Comparison of ENCODE assay signal across 10 mouse cellular contexts in the genomic region with DNA sequence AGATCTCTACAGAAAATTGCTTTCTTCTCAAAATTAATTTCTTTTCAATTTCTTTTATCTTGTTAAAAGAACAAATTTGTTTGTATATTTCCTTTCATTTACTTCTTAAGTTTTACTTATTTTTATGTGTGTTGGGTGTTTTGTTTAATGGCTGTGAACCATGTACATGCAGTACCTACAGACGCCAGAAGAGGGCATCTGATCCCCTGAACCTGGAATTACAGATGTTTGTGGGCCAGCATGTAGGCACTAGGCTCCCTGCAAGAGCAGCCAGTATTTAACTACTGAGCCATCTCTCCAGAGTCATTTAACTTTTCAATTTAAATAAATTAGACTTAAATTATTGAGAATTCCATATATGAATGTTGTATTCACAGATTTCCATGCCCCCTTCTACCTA.
DNase-seq lines count a peak whose midpoint lies in the region; ATAC-seq lines count a peak whose summit lies in the region.
"Had no signal": no experiment of that assay in that cellular context is flagged by ENCODE, and none has a peak within 500 bp of the region (broad histone marks: within the 10 kb centered on the region; RNA-seq: fewer than 3 reads in every experiment).

No protein-coding gene starts in this region.

- DNase-seq in layer of hippocampus, adult 9-11 months = peak; percentile 9
- no peak for DNase-seq in layer of hippocampus, postnatal 36 days
- peak; percentile 5 to 13 for DNase-seq in CD8-positive naive resting alpha-beta T cell, adult 2 months (ENCODE audit: low read depth in 2 of 2, low spot score in 2 of 2)
- DNase-seq in Muller cell, postnatal 12 days (ENCODE audit: inconsistent ontology term) = peak; percentile 8
- DNase-seq in cerebellum, postnatal 36 days = peak; percentile 32 to 52
- peak; percentile 19 to 66 for DNase-seq in kidney, postnatal 36 days
- peak; percentile 33 for DNase-seq in skeletal muscle tissue, adult 2 months (ENCODE audit: low read depth, low spot score)

- no peak overlapping the region for H3K9ac ChIP-seq in midbrain, embryonic 16.5 days (ENCODE audit: low read depth, low read length)
- H3K9ac ChIP-seq: heart, embryonic 15.5 days had no signal

- no peaks in the 10 kb centered on the region for H3K36me3 ChIP-seq in midbrain, embryonic 16.5 days (ENCODE audit: control insufficient read depth, insufficient read depth, low read length)
- H3K36me3 ChIP-seq: heart, embryonic 15.5 days had no signal

- H3K9me3 ChIP-seq in midbrain, embryonic 16.5 days (replicated peaks; ENCODE audit: control insufficient read depth, low read length, poor library complexity, severe bottlenecking) = no peaks in the 10 kb centered on the region
- H3K9me3 ChIP-seq: heart, embryonic 15.5 days had no signal

- no peak overlapping the region for H3K27ac ChIP-seq in midbrain, embryonic 16.5 days (ENCODE audit: low read length)
- H3K27ac ChIP-seq: heart, embryonic 15.5 days had no signal

- WGBS in midbrain, embryonic 16.5 days = 6% methylated on average over 1 of the region's 1 CpGs

- H3K4me2 ChIP-seq in midbrain, embryonic 16.5 days (ENCODE audit: low read length) = no peak overlapping the region
- H3K4me2 ChIP-seq: heart, embryonic 15.5 days had no signal

- H3K4me1 ChIP-seq in midbrain, embryonic 16.5 days (ENCODE audit: control insufficient read depth, insufficient read depth, low read length) = no peaks in the 10 kb centered on the region
- H3K4me1 ChIP-seq: heart, embryonic 15.5 days had no signal

- ATAC-seq in midbrain, embryonic 16.5 days = no peak

- no peaks in the 10 kb centered on the region for H3K27me3 ChIP-seq in midbrain, embryonic 16.5 days (ENCODE audit: control insufficient read depth, insufficient read depth, low read depth, low read length)
- H3K27me3 ChIP-seq: heart, embryonic 15.5 days had no signal

- H3K4me3 ChIP-seq in midbrain, embryonic 16.5 days (ENCODE audit: low read depth, low read length) = no peak overlapping the region
- H3K4me3 ChIP-seq: heart, embryonic 15.5 days; myocyte had no signal

Comparison
In these comparisons a context has a peak if more than half of its experiments do, and no peak if none do; other contexts are left out.
1. DNase-seq: peak in layer of hippocampus, adult 9-11 months (single experiment), CD8-positive naive resting alpha-beta T cell, adult 2 months (2 of 2), Muller cell, postnatal 12 days (single experiment), cerebellum, postnatal 36 days (2 of 2), kidney, postnatal 36 days (2 of 2) and skeletal muscle tissue, adult 2 months (single experiment); none in layer of hippocampus, postnatal 36 days (0 of 2).